Mouse (Mus musculus) G1E-ER4 (cell line): Measurements from ENCODE around the gene Lgals7. TPM values are rescaled to one million over a fixed set of nuclear protein-coding genes. Genes with fewer than 3 reads are reported as not detected.

Source experiments
- GATA1 ChIP-seq: IDR thresholded peaks from one replicate; pipeline ENCODE4 v1.8.0; 2012; ENCODE audit warnings: low read length, inconsistent platforms
- polyA plus RNA-seq: library from polyadenylated mRNA; stranded (reverse); fragments of >175 nt; gene quantifications from 2 replicates; pipeline ENCODE4 v1.2.3, GENCODE M21; 2012

The Lgals7 gene
- polyA plus RNA-seq, 1 experiment, result 2.2 TPM

- no peak for TF ChIP-seq GATA1
Measured at GRCm38 (mm10) chr7:28860898-28861297, 2.8 kb upstream of the Lgals7 start.

GRCm38 (mm10) chr7:28862817-28863499 is 695 bp upstream of the Lgals7 start:
- no peak for TF ChIP-seq GATA1

- no peak for TF ChIP-seq GATA1
Measured at GRCm38 (mm10) chr7:28864288-28864750, 666 bp downstream of the Lgals7 start.

GRCm38 (mm10) chr7:28865481-28866300 is 2.0 kb downstream of the Lgals7 start:
- TF ChIP-seq GATA1, result no peak

- TF ChIP-seq GATA1, result no peak
Measured at GRCm38 (mm10) chr7:28866769-28867507, 3.3 kb downstream of the Lgals7 start.

GRCm38 (mm10) chr7:28870901-28871664 is 7.4 kb downstream of the Lgals7 start:
- TF ChIP-seq GATA1, result no peak

- TF ChIP-seq GATA1, result no peak
Measured at GRCm38 (mm10) chr7:28874565-28874964, 10.9 kb downstream of the Lgals7 start.

- TF ChIP-seq GATA1, result no peak
Measured at GRCm38 (mm10) chr7:28876099-28876498, 12.4 kb downstream of the Lgals7 start.

GRCm38 (mm10) chr7:28877155-28877554 is 13.5 kb downstream of the Lgals7 start:
- peak; percentile 65 for TF ChIP-seq GATA1

GRCm38 (mm10) chr7:28877856-28878255 is 14.2 kb downstream of the Lgals7 start:
- no peak for TF ChIP-seq GATA1

GRCm38 (mm10) chr7:28879606-28880005 is 16.0 kb downstream of the Lgals7 start:
- TF ChIP-seq GATA1, result no peak

- no peak for TF ChIP-seq GATA1
Measured at GRCm38 (mm10) chr7:28880554-28880953, 16.9 kb downstream of the Lgals7 start.

- no peak for TF ChIP-seq GATA1
Measured at GRCm38 (mm10) chr7:28881199-28881598, 17.5 kb downstream of the Lgals7 start, which contains the start of gene Capn12. Gene Capn12, plus strand, starts transcription at chr7:28881422.

- no peak for TF ChIP-seq GATA1
Measured at GRCm38 (mm10) chr7:28883039-28883438, 19.4 kb downstream of the Lgals7 start.

GRCm38 (mm10) chr7:28886486-28886885 is 22.8 kb downstream of the Lgals7 start:
- no peak for TF ChIP-seq GATA1

- TF ChIP-seq GATA1, result no peak
Measured at GRCm38 (mm10) chr7:28888701-28889161, 25.1 kb downstream of the Lgals7 start.
